Mouse (Mus musculus) CD4-positive, CD25-positive, alpha-beta regulatory T cell (primary cell): ENCODE measurements around the gene Gdf15. TPM values are rescaled to one million over a fixed set of nuclear protein-coding genes. Genes with fewer than 3 reads are reported as not detected.

Source experiments
- polyA plus RNA-seq: library from polyadenylated mRNA; unstranded; fragments of 100-300 nt; shearing (Covaris generic); gene quantifications from one replicate; pipeline ENCODE4 v1.2.1, GENCODE M21; 2017

Gene Gdf15
- polyA plus RNA-seq = not detected

GRCm38 (mm10) chr8:70632346-70632892 is at the start of gene Gdf15:
Gene Gdf15 (minus strand): TSS chr8:70632456.

DNA sequence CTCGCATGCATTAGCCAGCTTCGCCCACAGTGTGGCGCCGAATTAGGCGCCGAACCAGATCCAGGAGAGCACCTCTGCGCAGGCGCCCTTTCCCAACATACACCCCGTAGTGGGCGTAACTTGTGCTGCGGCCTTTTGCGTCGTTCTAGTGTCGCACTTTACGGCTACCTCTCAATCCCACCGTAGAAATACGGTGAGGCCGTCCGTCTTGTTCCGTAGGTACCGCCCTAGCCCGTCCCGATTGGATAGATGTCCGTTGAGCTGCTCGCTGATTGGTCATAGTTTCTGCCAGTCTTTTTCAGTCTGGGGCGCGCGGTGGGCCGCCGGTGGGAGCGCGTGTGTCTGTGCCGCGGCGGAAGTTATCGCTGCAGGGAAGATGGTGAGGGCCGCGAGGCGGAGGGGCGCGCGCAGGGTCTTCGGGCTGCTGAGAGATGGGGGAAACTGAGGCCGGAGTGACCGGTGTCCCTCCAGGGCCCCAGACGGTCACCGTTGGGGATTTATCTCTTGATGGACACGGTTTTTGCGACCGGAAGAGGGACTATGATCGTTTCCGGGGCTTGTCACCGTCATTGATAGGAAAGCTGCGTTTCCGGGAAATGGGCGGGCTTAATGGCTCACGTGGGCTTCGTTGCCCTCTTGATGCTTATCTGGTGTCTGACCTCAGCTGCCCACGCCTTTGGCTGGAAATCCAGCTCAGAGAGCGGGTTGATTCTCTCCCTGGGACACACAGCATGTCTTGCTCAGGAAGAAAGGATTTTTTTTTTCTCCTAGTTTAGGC is 41.0 kb upstream of the Gdf15 start, which contains the start of gene Lsm4:
Lsm4 (plus strand) TSS at position 170 of the 778 bp plus-strand sequence.

GRCm38 (mm10) chr8:70660273-70660725 is 28.0 kb upstream of the Gdf15 start, which contains the start of gene Pgpep1:
Gene Pgpep1 (minus strand): TSS chr8:70660388.

DNA sequence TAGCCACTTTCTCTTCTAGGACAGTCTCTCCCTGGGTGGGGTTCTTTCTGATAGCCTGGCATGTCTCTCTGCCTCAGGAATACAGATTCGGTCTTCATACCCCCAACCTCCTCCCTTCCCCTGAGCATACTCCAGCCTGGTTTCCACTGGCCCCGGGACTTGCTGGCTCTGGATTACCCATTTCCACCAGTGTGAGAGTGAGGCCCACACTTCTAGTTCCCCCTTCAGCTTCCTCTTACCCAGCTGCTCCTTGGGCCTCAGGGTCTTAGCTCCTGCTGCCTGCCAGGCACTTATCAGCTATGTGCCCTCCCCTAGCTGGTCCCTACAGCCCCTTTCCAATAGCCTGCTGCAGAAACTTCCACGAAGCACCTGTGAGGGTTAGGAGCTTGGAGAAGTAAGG is 16.4 kb downstream of the Gdf15 start, which contains the start of gene Lrrc25:
Lrrc25 (plus strand) TSS at position 262 of the 400 bp plus-strand sequence.

DNA sequence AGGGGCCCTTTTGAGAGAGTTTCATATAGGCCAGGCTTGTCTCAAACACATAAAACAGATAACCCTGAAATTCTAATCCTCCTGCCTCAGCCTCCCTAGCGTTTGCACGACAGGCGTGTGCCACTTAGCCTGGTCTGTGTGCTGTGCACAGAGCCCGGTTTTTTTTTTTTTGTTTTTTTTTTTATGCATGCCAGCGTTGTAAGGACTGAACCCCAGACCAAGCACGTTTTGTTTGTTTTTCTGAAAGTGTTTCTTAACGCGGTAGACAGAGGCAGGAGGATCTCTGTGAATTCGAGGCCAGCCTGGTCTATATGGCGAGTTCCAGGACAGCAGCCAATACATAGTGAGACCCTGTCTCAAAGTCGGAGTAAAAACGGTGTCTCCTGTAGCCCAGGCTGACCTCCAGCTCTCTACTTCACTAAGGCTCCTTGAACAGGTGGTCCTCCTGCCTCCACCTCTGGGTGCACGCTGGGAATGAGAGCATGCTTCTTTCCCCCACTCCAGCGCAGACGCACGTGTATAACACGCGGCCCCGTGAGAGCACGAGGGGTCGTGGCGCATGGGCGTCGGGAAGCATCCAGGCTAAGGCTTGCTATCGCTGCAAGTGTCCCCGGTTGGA is 23.4 kb downstream of the Gdf15 start, which contains the start of gene Ssbp4:
Ssbp4 (minus strand) TSS at position 124 of the 619 bp plus-strand sequence.

DNA sequence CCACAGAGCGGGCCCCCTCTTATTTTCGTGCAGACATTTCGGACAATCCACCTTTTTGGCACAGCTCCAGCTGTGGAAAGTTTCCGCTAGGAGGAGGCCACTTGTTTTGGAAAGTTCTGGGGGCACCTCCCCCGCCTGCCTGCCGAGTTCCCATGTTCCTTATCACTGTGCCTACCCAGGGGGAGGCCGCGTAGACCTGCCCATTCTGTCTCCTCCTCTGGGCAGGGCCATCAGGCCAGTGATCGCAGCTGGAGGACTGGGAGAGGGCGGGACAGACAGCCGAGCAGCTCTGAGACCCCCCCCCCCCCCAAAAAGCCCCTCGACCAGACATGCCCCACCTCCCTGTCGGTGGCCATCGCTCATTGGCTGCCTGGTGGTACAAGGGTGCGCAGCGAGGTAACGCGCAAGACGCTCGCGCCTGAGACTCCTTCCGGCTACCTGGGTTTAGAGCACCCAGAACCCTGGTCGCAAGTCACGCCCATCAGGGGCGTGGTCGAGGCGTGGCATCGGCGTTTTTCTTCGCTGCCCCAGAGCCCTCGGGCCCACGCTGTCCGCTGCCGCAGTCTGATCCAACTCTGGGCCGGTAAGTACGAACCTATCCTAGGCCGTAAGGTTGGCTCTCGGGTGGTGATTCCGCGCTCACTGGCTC is 38.2 kb downstream of the Gdf15 start, which contains the start of gene Isyna1:
Isyna1 (plus strand) TSS at position 413 of the 649 bp plus-strand sequence.

Other genes with a start within 250 kb of the Gdf15 start
- 16.7 TPM for gene Crtc1, start 192.9 kb downstream of the Gdf15 start, polyA plus RNA-seq
- gene Klhl26, start 155.5 kb downstream of the Gdf15 start, polyA plus RNA-seq = 19.3 TPM
- gene Tmem59l, start 145.1 kb downstream of the Gdf15 start, polyA plus RNA-seq = not detected
- not detected for gene Crlf1, start 139.3 kb downstream of the Gdf15 start, polyA plus RNA-seq
- gene Rex1bd, start 125.7 kb downstream of the Gdf15 start, polyA plus RNA-seq = 108 TPM
- 975 TPM for gene Uba52, start 121.7 kb downstream of the Gdf15 start, polyA plus RNA-seq
- gene Fkbp8, start 104.7 kb downstream of the Gdf15 start, polyA plus RNA-seq = 422 TPM
- gene Kxd1, start 104.5 kb downstream of the Gdf15 start, polyA plus RNA-seq = 90.3 TPM
- 39.6 TPM for gene Ell, start 93.0 kb downstream of the Gdf15 start, polyA plus RNA-seq
- 95.3 TPM for gene Isyna1, start 38.1 kb downstream of the Gdf15 start, polyA plus RNA-seq
- gene Ssbp4, start 23.6 kb downstream of the Gdf15 start, polyA plus RNA-seq = 141 TPM
- gene Lrrc25, start 16.3 kb downstream of the Gdf15 start, polyA plus RNA-seq = 0.24 TPM
- 5.5 TPM for gene Pgpep1, start 27.9 kb upstream of the Gdf15 start, polyA plus RNA-seq
- gene Lsm4, start 40.8 kb upstream of the Gdf15 start, polyA plus RNA-seq = 379 TPM
- gene Jund, start 66.5 kb upstream of the Gdf15 start, polyA plus RNA-seq = 866 TPM
- 0.16 TPM for gene Iqcn, start 71.0 kb upstream of the Gdf15 start, polyA plus RNA-seq
- not detected for gene Gm3336, start 86.1 kb upstream of the Gdf15 start, polyA plus RNA-seq
- 0.98 TPM for gene Pde4c, start 91.3 kb upstream of the Gdf15 start, polyA plus RNA-seq
- gene Rab3a, start 122.2 kb upstream of the Gdf15 start, polyA plus RNA-seq = 13.2 TPM
- 71.6 TPM for gene Mpv17l2, start 128.5 kb upstream of the Gdf15 start, polyA plus RNA-seq
- 32.8 TPM for gene Pik3r2, start 144.3 kb upstream of the Gdf15 start, polyA plus RNA-seq
- gene Mast3, start 172.6 kb upstream of the Gdf15 start, polyA plus RNA-seq = 97.6 TPM
- gene Il12rb1, start 176.0 kb upstream of the Gdf15 start, polyA plus RNA-seq = 34.9 TPM
- 23.7 TPM for gene Arrdc2, start 207.3 kb upstream of the Gdf15 start, polyA plus RNA-seq
- gene Kcnn1, start 230.8 kb upstream of the Gdf15 start, polyA plus RNA-seq = not detected
- 64.8 TPM for gene Ccdc124, start 241.5 kb upstream of the Gdf15 start, polyA plus RNA-seq